9 mouse cellular contexts compared by ENCODE assay signal in genomic region chr12:51699623-51700393, GRCm38 (mm10). TPM values are rescaled to one million over a fixed set of nuclear protein-coding genes. Genes with fewer than 3 reads are reported as not detected.
DNase-seq lines count a peak whose midpoint lies in the region; ATAC-seq lines count a peak whose summit lies in the region.
"Had no signal": no experiment of that assay in that cellular context is flagged by ENCODE, and none has a peak within 500 bp of the region (broad histone marks: within the 10 kb centered on the region; RNA-seq: fewer than 3 reads in every experiment).

No protein-coding gene starts in this region.

- H3K36me3 ChIP-seq in forebrain, embryonic 11.5 days (ENCODE audit: control insufficient read depth, insufficient read depth, low read length), result no peaks in the 10 kb centered on the region
- no peaks in the 10 kb centered on the region for H3K36me3 ChIP-seq in forebrain, embryonic 16.5 days (ENCODE audit: control insufficient read depth, insufficient read depth)
- no peaks in the 10 kb centered on the region for H3K36me3 ChIP-seq in lung, embryonic 15.5 days
- H3K36me3 ChIP-seq: limb, embryonic 15.5 days had no signal

- no peaks in the 10 kb centered on the region for H3K9me3 ChIP-seq in forebrain, embryonic 11.5 days (ENCODE audit: control insufficient read depth, low read length)
- no peaks in the 10 kb centered on the region for H3K9me3 ChIP-seq in forebrain, embryonic 16.5 days (ENCODE audit: control insufficient read depth, low read length)
- H3K9me3 ChIP-seq in lung, embryonic 15.5 days, result no peaks in the 10 kb centered on the region
- H3K9me3 ChIP-seq: limb, embryonic 15.5 days had no signal

- H3K4me1 ChIP-seq in forebrain, embryonic 11.5 days (replicated peaks; ENCODE audit: control insufficient read depth, insufficient read depth, low read length), result peaks cover under 1% of the 10 kb centered on the region; the same call in 1 of the 2 replicates
- H3K4me1 ChIP-seq in forebrain, embryonic 16.5 days (replicated peaks; ENCODE audit: control insufficient read depth, insufficient read depth, low read length), result no peaks in the 10 kb centered on the region
- H3K4me1 ChIP-seq in lung, embryonic 15.5 days, result peaks cover 6% of the 10 kb centered on the region; the same call in 1 of the 2 replicates
- H3K4me1 ChIP-seq: limb, embryonic 15.5 days had no signal

- no peak overlapping the region for H3K4me2 ChIP-seq in forebrain, embryonic 11.5 days (ENCODE audit: low read depth, low read length, severe bottlenecking)
- no peak overlapping the region for H3K4me2 ChIP-seq in forebrain, embryonic 16.5 days (ENCODE audit: low read length)
- H3K4me2 ChIP-seq in lung, embryonic 15.5 days, result no peak overlapping the region
- H3K4me2 ChIP-seq: limb, embryonic 15.5 days had no signal

- no peak overlapping the region for H3K9ac ChIP-seq in forebrain, embryonic 11.5 days (ENCODE audit: low read length)
- no peak overlapping the region for H3K9ac ChIP-seq in forebrain, embryonic 16.5 days (replicated peaks; ENCODE audit: low read depth, low read length)
- H3K9ac ChIP-seq in lung, embryonic 15.5 days, result no peak overlapping the region
- H3K9ac ChIP-seq: limb, embryonic 15.5 days had no signal

- no peak overlapping the region for H3K4me3 ChIP-seq in forebrain, embryonic 11.5 days (ENCODE audit: low read depth, low read length)
- H3K4me3 ChIP-seq in forebrain, embryonic 16.5 days (replicated peaks; ENCODE audit: low read length), result no peak overlapping the region
- H3K4me3 ChIP-seq in lung, embryonic 15.5 days, result no peak overlapping the region
- H3K4me3 ChIP-seq: limb, embryonic 15.5 days had no signal

- H3K27ac ChIP-seq in forebrain, embryonic 11.5 days (ENCODE audit: low read depth, low read length), result no peak overlapping the region
- no peak overlapping the region for H3K27ac ChIP-seq in forebrain, embryonic 16.5 days (ENCODE audit: low read length)
- no peak overlapping the region for H3K27ac ChIP-seq in lung, embryonic 15.5 days
- H3K27ac ChIP-seq: limb, embryonic 15.5 days had no signal

- 65% methylated on average over 8 of the region's 8 CpGs for WGBS in forebrain, embryonic 11.5 days
- WGBS in forebrain, embryonic 16.5 days, result 63% methylated on average over 8 of the region's 8 CpGs
- WGBS in lung, embryonic 15.5 days, result 38% methylated on average over 8 of the region's 8 CpGs

- H3K27me3 ChIP-seq in forebrain, embryonic 11.5 days (ENCODE audit: control insufficient read depth, insufficient read depth, low read length), result no peaks in the 10 kb centered on the region
- H3K27me3 ChIP-seq in forebrain, embryonic 16.5 days (replicated peaks; ENCODE audit: control insufficient read depth, insufficient read depth, low read length), result no peaks in the 10 kb centered on the region
- H3K27me3 ChIP-seq in lung, embryonic 15.5 days, result no peaks in the 10 kb centered on the region
- H3K27me3 ChIP-seq: limb, embryonic 15.5 days had no signal

- DNase-seq in forebrain, embryonic 11.5 days (ENCODE audit: low spot score), result no peak
- no peak for DNase-seq in lung, postnatal 4 days
- peak; percentile 40 to 58 for DNase-seq in spleen, postnatal 10 days (ENCODE audit: low spot score in 2 of 2)
- DNase-seq in cerebellum, adult 11-12 months, result no peak
- no peak for DNase-seq in thymus, adult 18-20 months

- ATAC-seq in forebrain, embryonic 11.5 days (replicated peaks; ENCODE audit: low FRiP score), result 0 out of 2 replicates have a peak, but pooled peaks have one; percentile 27
- ATAC-seq in forebrain, embryonic 16.5 days, result no peak
- ATAC-seq in lung, embryonic 15.5 days (ENCODE audit: borderline replicate concordance, extremely low read depth, low FRiP score, low TSS enrichment), result peak; percentile 78; the same call in 1 of the 2 replicates
- peak; percentile 98 for ATAC-seq in erythroblast, adult 5-6 weeks (replicated peaks; ENCODE audit: low FRiP score, poor library complexity, severe bottlenecking)

RNA-seq across cellular contexts. Expression of gene Strn3, which starts 8.1 kb away (rescaled TPM):
- polyA plus RNA-seq in forebrain, embryonic 11.5 days (2014; fragmentation: Nextera tagmentation; extraction: Ambion mirVana), result 56.3 and 58.4 TPM in 2 replicates
- 42.8 and 44.8 TPM in 2 replicates for polyA plus RNA-seq in forebrain, embryonic 16.5 days (2015; fragmentation: Nextera tagmentation; extraction: Ambion mirVana)
- polyA plus RNA-seq in lung, embryonic 15.5 days (2015; fragmentation: Nextera tagmentation; extraction: Ambion mirVana), result 40.7 and 43.5 TPM in 2 replicates
- 26.3 and 34.3 TPM in 2 replicates for total RNA-seq in erythroblast, adult 5-6 weeks (2015; ENCODE audit: low replicate concordance)
- total RNA-seq in erythroblast, adult 5-6 weeks (2017; ENCODE audit: low replicate concordance), result 77.8 and 81.8 TPM in 2 replicates

RNA-seq across cellular contexts. Expression of gene Ap4s1, which starts 9.0 kb away (rescaled TPM):
- polyA plus RNA-seq in forebrain, embryonic 11.5 days (2014; fragmentation: Nextera tagmentation; extraction: Ambion mirVana), result 47.5 and 53.7 TPM in 2 replicates
- 37.7 and 39.4 TPM in 2 replicates for polyA plus RNA-seq in forebrain, embryonic 16.5 days (2015; fragmentation: Nextera tagmentation; extraction: Ambion mirVana)
- 34.8 and 39.1 TPM in 2 replicates for polyA plus RNA-seq in lung, embryonic 15.5 days (2015; fragmentation: Nextera tagmentation; extraction: Ambion mirVana)
- total RNA-seq in erythroblast, adult 5-6 weeks (2015; ENCODE audit: low replicate concordance), result 14.0 and 23.6 TPM in 2 replicates
- 14.4 and 16.4 TPM in 2 replicates for total RNA-seq in erythroblast, adult 5-6 weeks (2017; ENCODE audit: low replicate concordance)

Comparison
In these comparisons a context has a peak if more than half of its experiments do, and no peak if none do; other contexts are left out.
1. DNase-seq: peak in spleen, postnatal 10 days (2 of 2); none in forebrain, embryonic 11.5 days (single experiment), lung, postnatal 4 days (0 of 2), cerebellum, adult 11-12 months (single experiment) and thymus, adult 18-20 months (0 of 2).